Mouse (Mus musculus): ENCODE results near the gene 1700017N19Rik.

GRCm38 (mm10) chr10:100598339-100598738 is 8.1 kb downstream of the 1700017N19Rik start:
- TF ChIP-seq EP300 (IDR thresholded peaks at IDR 0.05; ENCODE audit: low read depth), result no peak
- no peak for TF ChIP-seq CTCF (IDR thresholded peaks at IDR 0.05; ENCODE audit: low read depth)

Data from liver, embryonic 14.5 days (tissue).